Mouse (Mus musculus) liver, embryonic 11.5 days (tissue): ENCODE data around the gene Srpx2. TPM values are rescaled to one million over a fixed set of nuclear protein-coding genes. Genes with fewer than 3 reads are reported as not detected.

Source experiments
- ATAC-seq: fragments of 200-750 bp; cut with Nextera tagmentation; replicated peaks from 2 replicates; pipeline ENCODE4 v1.8.0; 2017; ENCODE audit warnings: moderate number of reproducible peaks, mild to moderate bottlenecking, moderate TSS enrichment, moderate library complexity; ENCODE audit not compliant: low FRiP score
- DNase-seq: peaks from one replicate; pipeline ENCODE4 v3.0.0-alpha.2; 2017; ENCODE audit warnings: low spot score
- H3K27ac ChIP-seq: fragments of 300-500 bp; sonication (generic); 2 replicates; pipeline ENCODE4 v1.5.1; 2014; ENCODE audit warnings: mild to moderate bottlenecking, low read depth, low read length, control low read depth
- H3K27me3 ChIP-seq: fragments of 300-500 bp; sonication (generic); replicated peaks from 2 replicates; pipeline ENCODE4 v1.6.1; 2014; ENCODE audit warnings: low read length, mixed read lengths; ENCODE audit not compliant: control insufficient read depth, insufficient read depth
- H3K36me3 ChIP-seq: fragments of 300-500 bp; sonication (generic); 2 replicates; pipeline ENCODE4 v1.6.1; 2014; ENCODE audit warnings: mild to moderate bottlenecking, low read length, moderate library complexity, mixed read lengths; ENCODE audit not compliant: control insufficient read depth, insufficient read depth
- H3K4me1 ChIP-seq: fragments of 300-500 bp; sonication (generic); replicated peaks from 2 replicates; pipeline ENCODE4 v1.6.1; 2014; ENCODE audit warnings: low read length, mixed read lengths; ENCODE audit not compliant: control insufficient read depth, insufficient read depth
- H3K4me2 ChIP-seq: fragments of 300-500 bp; sonication (generic); 2 replicates; pipeline ENCODE4 v1.6.1; 2014; ENCODE audit warnings: mild to moderate bottlenecking, control low read depth, moderate library complexity
- H3K4me3 ChIP-seq: fragments of 300-500 bp; sonication (generic); 2 replicates; pipeline ENCODE4 v1.5.1; 2014; ENCODE audit warnings: low read depth, low read length, control low read depth
- H3K9ac ChIP-seq: fragments of 300-500 bp; sonication (generic); 2 replicates; pipeline ENCODE4 v1.6.1; 2014; ENCODE audit warnings: low read depth, low read length, control low read depth
- H3K9me3 ChIP-seq: fragments of 300-500 bp; sonication (generic); 2 replicates; pipeline ENCODE4 v1.6.1; 2016; ENCODE audit warnings: low read length, inconsistent platforms, mixed read lengths; ENCODE audit not compliant: control insufficient read depth
- WGBS: fragments of 180-500 bp; shearing (Covaris S2); extraction: QIAGEN DNeasy Blood & Tissue Kit; methylation state at CpG from one replicate; pipeline ENCODE4 v1.1.7; 2014; 5-methylcytosine and 5-hydroxymethylcytosine counted together
- polyA plus RNA-seq: library from polyadenylated mRNA; unstranded; fragments of >200 nt; fragmentation: Nextera tagmentation; extraction: Ambion mirVana; gene quantifications from 2 replicates; pipeline ENCODE4 v1.2.1, GENCODE M21; 2014

The Srpx2 gene
- polyA plus RNA-seq, 1 experiment from 2014 or later, result 0.15 TPM

DNA sequence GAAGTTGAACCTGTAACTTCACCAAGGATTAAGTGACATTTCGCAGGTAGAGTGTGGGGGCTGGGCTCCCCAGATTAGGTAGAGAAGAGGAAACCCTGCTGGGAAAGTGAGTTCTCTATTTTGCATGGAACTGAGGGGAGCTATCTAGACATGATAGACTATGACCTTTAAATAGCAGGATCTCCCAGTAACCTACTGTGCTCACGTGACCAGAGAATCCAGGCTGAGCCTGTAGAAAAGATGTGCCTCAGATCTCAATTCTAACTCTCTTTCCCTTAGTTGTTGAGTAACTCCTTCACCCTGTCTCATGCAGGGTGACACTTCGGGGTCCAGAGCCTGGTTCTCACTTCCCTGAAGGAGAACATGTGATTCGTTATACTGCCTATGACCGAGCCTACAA, 18.5 kb downstream of the Srpx2 start:
- no peak for ATAC-seq

DNA sequence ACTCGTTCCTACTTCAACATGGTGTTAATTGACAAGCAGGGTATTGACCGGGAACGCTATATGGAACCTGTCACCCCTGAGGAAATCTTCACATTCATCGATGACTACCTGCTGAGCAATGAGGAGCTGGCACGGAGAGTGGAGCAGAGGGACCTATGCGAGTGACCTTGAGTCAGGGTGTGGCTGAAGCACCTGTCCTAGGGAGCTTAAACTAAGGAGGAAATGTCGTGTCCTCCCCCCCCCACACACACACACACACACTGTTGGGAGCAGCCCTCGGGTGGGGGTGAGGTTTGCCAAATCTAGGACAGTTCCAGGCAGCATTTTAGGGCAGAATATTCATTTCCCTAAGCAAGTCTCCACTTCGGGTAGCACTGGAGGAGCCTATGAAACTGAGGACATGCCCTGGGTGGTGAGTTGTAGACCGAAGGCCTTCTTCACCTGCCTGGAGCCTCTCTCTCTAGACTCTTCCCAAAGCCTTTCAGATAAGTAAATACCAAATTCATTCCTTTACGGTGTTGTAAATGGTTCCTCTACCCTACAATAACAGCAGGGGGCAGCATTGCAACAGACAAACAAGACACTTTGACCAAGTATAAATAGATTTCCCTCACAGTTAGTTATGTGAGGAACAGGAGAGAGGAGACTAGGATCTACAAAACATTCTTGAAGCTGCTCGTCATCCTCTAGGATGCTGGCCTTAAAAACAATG, 23.2 kb downstream of the Srpx2 start:
- Histone ChIP-seq H3K27ac (no peak overlapping the region), H3K36me3 (no peaks in the 10 kb centered on the region), H3K4me1 (no peaks in the 10 kb centered on the region), H3K9me3 (no peaks in the 10 kb centered on the region), H3K9ac (no peak overlapping the region), H3K27me3 (peaks cover 3% of the 10 kb centered on the region; the same call in 1 of the 2 replicates), H3K4me2 (no peak overlapping the region), H3K4me3 (no peak overlapping the region)
- WGBS, result 61% methylated on average over 12 of the region's 12 CpGs
- ATAC-seq (no peak), DNase-seq (no peak)

More for the DNA sequence above, 18.5 kb downstream of the Srpx2 start:
- H3K4me3 ChIP-seq, result no peak overlapping the region
- H3K27ac ChIP-seq, result no peak overlapping the region
- DNase-seq, result no peak
- 70% methylated on average over 5 of the region's 5 CpGs for WGBS
- H3K4me1 ChIP-seq, result no peaks in the 10 kb centered on the region
- H3K36me3 ChIP-seq, result no peaks in the 10 kb centered on the region
- no peaks in the 10 kb centered on the region for H3K9me3 ChIP-seq
- H3K4me2 ChIP-seq, result no peak overlapping the region
- peaks cover 3% of the 10 kb centered on the region; the same call in 1 of the 2 replicates for H3K27me3 ChIP-seq
- H3K9ac ChIP-seq, result no peak overlapping the region

DNA sequence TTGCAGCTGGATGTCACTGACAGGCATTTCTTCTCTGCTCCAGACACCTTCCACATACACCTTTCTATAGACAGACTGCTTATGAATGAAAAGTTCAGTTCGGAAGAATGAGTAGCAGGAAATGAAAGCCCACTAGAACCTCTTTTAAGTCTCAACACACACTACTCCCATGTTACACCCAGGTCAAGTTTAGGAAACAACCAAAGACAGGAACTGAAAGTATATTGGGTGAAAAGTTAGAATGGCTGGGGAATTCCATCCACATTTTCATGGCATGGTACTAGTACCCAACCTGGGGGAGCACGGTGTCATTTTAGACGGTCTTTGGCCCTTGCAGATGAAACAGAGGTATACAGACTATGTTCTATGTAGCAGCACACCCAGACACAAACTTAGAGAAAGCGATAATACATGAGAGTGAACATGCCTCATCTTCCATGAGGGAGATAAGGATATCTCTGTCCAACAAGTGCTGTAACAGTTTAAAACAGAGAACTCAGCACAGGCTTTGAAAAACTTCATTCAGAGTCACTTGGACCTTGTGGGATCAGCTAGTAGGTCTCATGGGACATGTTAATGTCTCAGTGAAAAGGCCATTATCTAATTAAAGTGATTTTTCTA, 28.5 kb downstream of the Srpx2 start:
- no peaks in the 10 kb centered on the region for H3K4me1 ChIP-seq
- WGBS, result 74% methylated on average over 4 of the region's 4 CpGs
- no peak overlapping the region for H3K27ac ChIP-seq
- H3K9me3 ChIP-seq, result no peaks in the 10 kb centered on the region
- no peak overlapping the region for H3K4me2 ChIP-seq
- H3K27me3 ChIP-seq, result no peaks in the 10 kb centered on the region; the same call in 1 of the 2 replicates
- ATAC-seq (peak; percentile 53; the same call in 1 of the 2 replicates), DNase-seq (no peak)
- H3K36me3 ChIP-seq, result no peaks in the 10 kb centered on the region
- H3K4me3 ChIP-seq, result no peak overlapping the region
- no peak overlapping the region for H3K9ac ChIP-seq

DNA sequence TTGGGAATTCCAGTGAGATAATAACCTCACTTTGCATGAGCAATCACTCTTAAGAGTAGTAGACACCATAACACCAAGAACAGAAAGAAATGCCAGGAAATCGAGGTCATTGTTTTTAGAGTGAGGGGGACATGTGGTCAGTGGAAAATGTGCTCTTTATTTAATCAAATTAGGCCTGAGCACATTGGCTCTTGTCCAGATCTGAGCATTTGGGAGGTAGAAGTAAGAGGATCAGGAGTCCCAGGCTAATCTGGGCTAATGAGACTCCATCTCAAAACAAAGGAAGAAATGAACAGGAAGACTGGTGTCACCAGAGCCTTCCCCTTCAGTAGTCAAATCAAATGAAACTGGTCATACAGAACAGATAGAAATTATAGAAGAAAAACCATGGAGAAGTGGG, 31.3 kb downstream of the Srpx2 start:
- H3K4me3 ChIP-seq, result no peak overlapping the region
- H3K36me3 ChIP-seq, result no peaks in the 10 kb centered on the region
- ATAC-seq, result no peak
- H3K9ac ChIP-seq, result no peak overlapping the region
- no peak overlapping the region for H3K4me2 ChIP-seq
- H3K27me3 ChIP-seq, result no peaks in the 10 kb centered on the region; the same call in 1 of the 2 replicates
- H3K27ac ChIP-seq, result no peak overlapping the region
- whole genome bisulfite sequencing, result 42% methylated on average over 1 of the region's 1 CpGs
- no peaks in the 10 kb centered on the region for H3K9me3 ChIP-seq
- DNase-seq, result no peak
- H3K4me1 ChIP-seq, result no peaks in the 10 kb centered on the region

DNA sequence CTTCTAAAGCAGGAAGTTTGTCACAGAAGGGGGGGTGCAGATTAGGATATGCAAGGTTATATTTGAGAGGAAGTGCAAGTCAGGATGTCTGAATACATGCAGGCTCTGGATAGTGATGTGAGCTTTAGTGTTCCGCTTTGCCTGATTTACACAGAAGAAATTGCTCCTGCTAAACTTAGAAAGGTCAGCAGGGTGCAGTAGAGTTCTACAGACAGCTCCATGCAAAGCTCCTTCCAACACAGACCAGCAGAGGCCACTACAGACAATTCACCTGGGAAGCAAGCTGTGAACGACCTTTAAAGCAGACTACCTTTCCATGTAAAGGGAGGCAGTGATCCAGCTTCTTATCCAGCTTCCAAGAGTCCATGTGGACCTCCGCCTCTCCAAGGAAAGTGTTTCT, 39.2 kb downstream of the Srpx2 start:
- no peak for DNase-seq
- Histone ChIP-seq H3K4me3 (no peak overlapping the region), H3K36me3 (no peaks in the 10 kb centered on the region), H3K27me3 (0 out of 2 replicates have a peak, but pooled peaks cover 2% of the 10 kb centered on the region), H3K27ac (no peak overlapping the region), H3K4me2 (no peak overlapping the region), H3K9ac (no peak overlapping the region), H3K4me1 (no peaks in the 10 kb centered on the region), H3K9me3 (no peaks in the 10 kb centered on the region)
- peak; percentile 62 for ATAC-seq
- WGBS, result 38% methylated on average over 3 of the region's 3 CpGs

DNA sequence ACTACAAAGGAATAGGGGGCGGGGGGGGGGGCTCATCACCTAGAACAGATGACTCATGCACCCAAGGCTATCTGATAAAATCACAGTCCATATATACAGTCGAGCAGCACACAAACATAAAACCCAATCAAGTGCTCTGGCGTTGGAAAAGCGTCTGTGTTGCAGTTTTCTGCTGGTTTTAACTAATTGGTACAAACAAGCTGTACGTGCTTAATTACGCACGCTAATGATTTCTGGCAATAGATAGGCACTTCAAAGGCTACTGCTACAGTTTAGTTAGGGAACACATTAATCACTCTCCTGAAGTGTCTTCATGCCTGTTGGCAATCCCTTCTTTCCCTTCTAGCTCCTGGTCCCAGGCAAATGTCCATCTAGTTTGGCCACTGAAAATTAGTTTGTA, 46.4 kb downstream of the Srpx2 start:
- H3K4me3 ChIP-seq, result no peak overlapping the region
- no peaks in the 10 kb centered on the region for H3K27me3 ChIP-seq
- no peaks in the 10 kb centered on the region for H3K36me3 ChIP-seq
- 71% methylated on average over 7 of the region's 7 CpGs for WGBS
- ATAC-seq, result no peak
- DNase-seq, result no peak
- no peaks in the 10 kb centered on the region for H3K9me3 ChIP-seq
- H3K4me1 ChIP-seq, result no peaks in the 10 kb centered on the region
- H3K9ac ChIP-seq, result no peak overlapping the region
- H3K4me2 ChIP-seq, result no peak overlapping the region
- no peak overlapping the region for H3K27ac ChIP-seq

DNA sequence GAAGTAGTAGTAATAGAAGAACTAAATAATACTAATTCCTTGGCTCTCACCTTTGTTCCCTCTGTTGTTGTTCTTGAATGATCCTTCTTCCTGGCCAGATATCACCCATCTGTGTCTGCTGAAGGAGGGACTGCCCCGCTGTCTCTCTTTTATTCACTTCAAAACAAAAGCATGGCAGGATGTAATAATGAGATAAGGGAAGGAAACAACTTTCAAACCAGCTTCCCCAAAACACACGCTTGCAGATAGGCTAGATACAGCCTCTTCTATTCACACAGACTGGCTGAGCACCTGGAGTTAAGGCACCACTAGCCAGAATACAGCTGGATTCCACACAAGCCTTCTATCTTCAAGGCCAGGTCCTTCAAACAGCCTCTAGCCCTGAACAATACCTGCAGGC, 52.4 kb downstream of the Srpx2 start:
- WGBS, result 47% methylated on average over 2 of the region's 2 CpGs
- Histone ChIP-seq H3K9me3 (no peaks in the 10 kb centered on the region), H3K27me3 (no peaks in the 10 kb centered on the region), H3K9ac (no peak overlapping the region), H3K36me3 (no peaks in the 10 kb centered on the region), H3K27ac (no peak overlapping the region), H3K4me3 (no peak overlapping the region), H3K4me2 (no peak overlapping the region), H3K4me1 (no peaks in the 10 kb centered on the region)
- DNase-seq, result no peak
- no peak for ATAC-seq

DNA sequence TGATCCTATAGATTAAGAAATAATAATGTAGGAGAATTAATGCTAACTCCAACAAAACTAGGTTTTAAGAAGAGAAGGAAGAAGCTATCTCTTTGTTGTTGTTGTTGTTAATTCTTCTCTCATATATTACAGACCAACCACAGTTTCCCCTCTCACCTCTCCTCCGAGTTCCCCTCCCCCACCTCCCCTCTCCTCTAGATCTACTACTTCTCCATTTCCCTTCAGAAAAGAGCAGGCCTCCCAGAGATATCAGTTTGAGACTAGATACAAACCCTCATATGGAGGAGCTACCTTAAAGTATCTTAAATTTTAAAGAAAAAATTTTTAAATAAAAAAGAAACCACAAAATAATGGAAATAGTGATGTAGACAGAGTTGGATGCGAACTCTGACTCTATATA, 56.4 kb downstream of the Srpx2 start:
- Histone ChIP-seq H3K36me3 (no peaks in the 10 kb centered on the region), H3K4me2 (no peak overlapping the region), H3K9me3 (no peaks in the 10 kb centered on the region), H3K9ac (no peak overlapping the region), H3K4me3 (no peak overlapping the region), H3K27me3 (no peaks in the 10 kb centered on the region), H3K4me1 (no peaks in the 10 kb centered on the region), H3K27ac (no peak overlapping the region)
- DNase-seq (no peak), ATAC-seq (no peak)
- WGBS, result 66% methylated on average over 2 of the region's 2 CpGs
